Mouse (Mus musculus) ovary, postnatal 14 days (tissue): Measurements from ENCODE around the gene Mon1a.

Experiments used
- DNase-seq: peaks from one replicate; pipeline ENCODE4 v3.0.0; 2022; ENCODE audit warnings: low spot score

The Mon1a gene

DNA sequence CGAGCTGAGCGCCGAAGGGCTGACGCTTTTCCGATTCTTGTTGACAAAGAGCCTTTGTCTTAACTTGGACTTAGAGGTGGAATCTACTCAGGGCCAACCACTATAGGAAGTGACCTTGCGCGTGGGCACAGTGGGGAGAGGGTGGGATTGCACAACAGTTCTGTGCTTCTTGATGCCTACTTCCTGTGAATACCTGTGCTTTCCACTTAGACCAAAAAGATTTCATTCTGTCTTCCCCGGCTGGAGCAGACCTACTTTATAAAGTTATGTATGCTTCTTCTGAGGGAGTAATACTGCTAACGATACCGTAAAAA, 61.9 kb downstream of the Mon1a start, which contains the start of gene Traip:
Traip (plus strand) TSS at position 215 of the 314 bp plus-strand sequence.
- DNase-seq, result no peak

DNA sequence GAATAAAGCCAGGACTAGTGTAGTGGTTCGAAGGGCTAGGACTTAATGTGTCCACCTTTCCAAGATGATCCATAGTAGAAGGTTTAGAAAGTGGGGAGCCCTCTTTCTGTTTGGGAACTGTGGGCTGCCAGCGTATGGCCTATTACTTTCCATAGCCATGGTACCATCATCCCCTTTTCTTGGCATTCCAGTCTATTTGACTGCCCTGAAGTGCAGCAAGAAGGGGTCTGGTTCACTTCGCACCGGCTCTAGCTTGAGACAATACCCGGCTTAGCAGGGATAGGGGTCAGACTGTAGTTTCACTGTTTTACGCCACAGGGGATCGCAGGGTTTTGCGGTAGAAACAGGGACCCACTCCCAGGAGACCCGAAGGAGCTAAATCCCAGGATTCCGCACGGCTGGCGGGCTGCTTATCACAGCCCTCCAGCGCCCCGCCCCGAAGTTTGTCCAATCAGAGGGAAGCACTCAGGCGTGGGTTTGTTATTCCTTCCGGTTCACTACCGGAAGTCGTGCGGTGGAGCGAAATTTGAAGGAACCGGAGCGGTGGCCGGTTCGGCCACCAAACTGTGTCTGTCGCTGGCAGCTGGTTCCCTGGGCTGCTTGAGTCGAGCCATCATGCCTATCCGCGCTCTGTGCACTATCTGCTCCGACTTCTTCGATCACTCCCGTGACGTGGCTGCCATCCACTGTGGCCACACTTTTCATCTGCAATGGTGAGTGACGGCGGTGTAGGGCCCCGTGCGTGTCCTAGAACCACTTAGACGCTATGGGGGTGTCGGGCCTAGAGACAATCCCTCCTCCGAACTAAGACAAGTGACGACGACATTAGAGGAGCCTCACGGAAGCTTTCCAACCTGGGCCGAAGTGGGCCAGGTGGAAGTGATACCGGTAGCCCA, 62.8 kb downstream of the Mon1a start:
- DNase-seq, result peak; percentile 82
